Mouse (Mus musculus) erythroblast, embryonic 14.5 days (primary cell): ENCODE measurements around the gene Ube2e1.

Source experiments
- GATA1 ChIP-seq: IDR thresholded peaks from 2 replicates; pipeline ENCODE4 v1.6.1; 2012; ENCODE audit warnings: low read length, inconsistent platforms, mixed read lengths
- TAL1 ChIP-seq: IDR thresholded peaks from 3 replicates; pipeline ENCODE4 v1.6.1; 2012; ENCODE audit warnings: low read length, inconsistent platforms, mixed read lengths

DNA sequence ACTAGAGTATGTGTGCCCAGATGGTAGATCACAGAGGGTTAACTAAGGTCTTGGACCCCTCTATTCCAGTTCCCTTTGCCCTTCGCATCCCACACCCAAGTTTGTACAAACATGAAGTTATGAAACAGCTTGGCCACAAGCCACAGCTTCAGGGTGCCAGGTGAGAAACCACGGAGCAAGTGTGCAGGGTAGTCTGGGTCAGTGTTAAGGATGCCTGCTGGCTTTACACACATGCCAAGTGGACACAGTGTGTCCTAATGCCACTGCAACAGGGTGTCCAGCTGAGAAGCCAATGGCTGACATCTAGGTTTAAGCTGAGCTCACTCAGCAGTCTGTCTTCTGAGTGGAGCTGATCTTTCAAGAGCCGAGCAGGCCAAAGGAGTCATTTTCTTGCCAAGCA is 44.5 kb upstream of the Ube2e1 start:
- TF ChIP-seq GATA1 (no peak), TAL1 (no peak)
